Mouse (Mus musculus): ENCODE data around the gene Scn10a.

- no peak for TF ChIP-seq CHD2 (IDR thresholded peaks at IDR 0.05; ENCODE audit: low read depth, low read length)
- TF ChIP-seq MAFK (IDR thresholded peaks at IDR 0.05; ENCODE audit: insufficient read depth, low read depth, low read length): no peak
- TF ChIP-seq ZNF384 (IDR thresholded peaks at IDR 0.05; ENCODE audit: low read depth, low read length): no peak
- TF ChIP-seq ZC3H11A (IDR thresholded peaks at IDR 0.05; ENCODE audit: borderline replicate concordance, low read depth, low read length): no peak
These were observed 6.3 kb upstream of the Scn10a start for GRCm38 (mm10) chr9:119725293-119725862.

All from ES-E14 (cell line).